Comparison of ENCODE assay signal across 25 mouse cellular contexts in the genomic region with DNA sequence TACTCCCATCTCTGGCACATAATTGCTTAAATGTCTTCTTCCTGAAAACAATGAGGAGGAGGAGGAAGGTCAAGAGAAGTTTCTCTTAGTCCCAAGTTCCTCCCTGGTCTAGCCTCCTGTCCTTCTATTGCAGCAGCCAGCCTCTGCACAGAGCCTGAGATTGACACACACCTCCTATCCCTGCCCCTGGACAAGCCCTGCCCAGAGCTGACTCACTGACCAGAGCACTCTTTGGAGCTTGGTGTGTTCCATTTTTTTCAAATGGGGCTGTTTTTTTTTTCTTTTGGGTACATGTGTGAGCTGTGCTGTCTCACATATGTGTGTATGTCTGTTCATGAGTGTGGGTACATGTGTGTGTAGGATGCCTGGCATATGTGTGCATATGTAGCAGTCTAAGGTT.
"Had no signal": no experiment of that assay in that cellular context is flagged by ENCODE, and none has a peak within 500 bp of the region (broad histone marks: within the 10 kb centered on the region; RNA-seq: fewer than 3 reads in every experiment).

No protein-coding gene starts in this region.

- H3K9ac ChIP-seq: heart, embryonic 13.5 days; heart, embryonic 15.5 days; hindbrain, embryonic 13.5 days; hindbrain, embryonic 15.5 days; kidney, embryonic 15.5 days; limb, embryonic 13.5 days; limb, embryonic 15.5 days; liver, embryonic 12.5 days had no signal

- H3K4me1 ChIP-seq: heart, embryonic 13.5 days; heart, embryonic 15.5 days; hindbrain, embryonic 13.5 days; hindbrain, embryonic 15.5 days; kidney, embryonic 15.5 days; limb, embryonic 13.5 days; limb, embryonic 15.5 days; liver, embryonic 12.5 days had no signal

- DNase-seq: gastrocnemius, postnatal 14 days; gastrocnemius, postnatal 36 days; heart, adult 18-20 months; heart, postnatal 14 days; heart, postnatal 36 days; kidney, adult 11 months; kidney, adult 2 months; kidney, adult 9 months; kidney, postnatal 14 days; kidney, postnatal 36 days; layer of hippocampus, adult 9-11 months; layer of hippocampus, postnatal 36 days; left cerebral cortex, postnatal 4 days had no signal

- H3K36me3 ChIP-seq: heart, embryonic 13.5 days; heart, embryonic 15.5 days; hindbrain, embryonic 13.5 days; hindbrain, embryonic 15.5 days; kidney, embryonic 15.5 days; limb, embryonic 13.5 days; limb, embryonic 15.5 days; liver, embryonic 12.5 days had no signal

- H3K4me3 ChIP-seq: heart, embryonic 13.5 days; heart, embryonic 15.5 days; hindbrain, embryonic 13.5 days; hindbrain, embryonic 15.5 days; kidney, embryonic 15.5 days; limb, embryonic 13.5 days; limb, embryonic 15.5 days; liver, embryonic 12.5 days had no signal

- ATAC-seq: hindbrain, postnatal 0 days; intestine, embryonic 16.5 days; liver, embryonic 12.5 days had no signal

- H3K27me3 ChIP-seq: hindbrain, embryonic 13.5 days; hindbrain, embryonic 15.5 days; kidney, embryonic 15.5 days; limb, embryonic 13.5 days; limb, embryonic 15.5 days had no signal

- H3K9me3 ChIP-seq: limb, embryonic 13.5 days; limb, embryonic 15.5 days; liver, embryonic 12.5 days had no signal

- H3K27ac ChIP-seq: heart, embryonic 13.5 days; heart, embryonic 15.5 days; hindbrain, embryonic 13.5 days; hindbrain, embryonic 15.5 days; hindbrain, postnatal 0 days; kidney, embryonic 15.5 days; kidney, postnatal 0 days; limb, embryonic 13.5 days; limb, embryonic 15.5 days; liver, embryonic 12.5 days had no signal

- H3K4me2 ChIP-seq: heart, embryonic 11.5 days; heart, embryonic 13.5 days; heart, embryonic 15.5 days; hindbrain, embryonic 13.5 days; hindbrain, embryonic 15.5 days; kidney, embryonic 15.5 days; limb, embryonic 13.5 days; limb, embryonic 15.5 days; liver, embryonic 12.5 days had no signal
